Mouse (Mus musculus) 3134 (cell line): ENCODE measurements around the gene Nanos2.
A peak's percentile ranks its signal among the peaks of the same experiment; 100 is the strongest.

Source experiments
- DNase-seq: peaks from one replicate; pipeline ENCODE4 v3.0.0-alpha.2; 2011; ENCODE audit warnings: low spot score; ENCODE audit not compliant: insufficient read length; ENCODE audit errors: extremely low read depth

Nanos2 gene

DNA sequence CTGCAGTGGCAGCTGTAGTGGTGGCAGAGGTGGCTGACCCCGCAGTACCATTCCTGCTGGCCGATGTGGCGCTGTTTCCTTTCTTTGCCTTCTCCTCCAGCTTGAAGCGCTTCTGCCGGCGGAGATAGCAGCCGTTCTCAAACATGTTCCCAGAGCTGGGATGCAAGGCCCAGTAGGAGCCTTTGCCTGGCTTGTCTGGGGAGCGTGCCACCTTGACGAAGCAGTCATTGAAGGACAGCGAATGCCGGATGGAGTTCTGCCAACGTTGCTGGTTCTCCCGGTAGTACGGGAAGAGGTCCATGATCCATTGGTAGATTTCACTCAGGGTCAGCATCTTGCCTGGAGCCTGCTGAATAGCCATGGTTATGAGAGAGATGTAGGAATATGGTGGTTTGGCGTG, 27.3 kb downstream of the Nanos2 start:
- no peak for DNase-seq

DNA sequence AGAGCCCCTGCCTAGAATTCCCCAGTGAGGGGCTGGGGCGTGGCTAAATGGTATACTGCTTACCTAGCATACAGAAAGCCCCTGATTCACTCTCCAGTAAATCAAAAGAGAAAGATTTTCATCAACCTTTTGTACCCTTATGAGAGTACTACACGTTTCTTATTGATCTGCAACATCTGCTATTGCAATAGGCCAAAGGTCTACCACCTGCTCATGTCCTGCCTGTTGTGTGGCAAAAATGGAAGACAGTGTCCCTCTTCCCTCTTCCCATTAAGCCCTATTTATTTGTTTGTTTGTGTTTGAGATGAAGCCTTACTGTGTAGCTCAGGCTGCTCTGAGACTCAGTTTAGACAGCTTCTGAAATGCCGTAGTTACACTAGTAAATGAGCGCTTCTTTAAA, 28.8 kb downstream of the Nanos2 start:
- DNase-seq, result no peak

DNA sequence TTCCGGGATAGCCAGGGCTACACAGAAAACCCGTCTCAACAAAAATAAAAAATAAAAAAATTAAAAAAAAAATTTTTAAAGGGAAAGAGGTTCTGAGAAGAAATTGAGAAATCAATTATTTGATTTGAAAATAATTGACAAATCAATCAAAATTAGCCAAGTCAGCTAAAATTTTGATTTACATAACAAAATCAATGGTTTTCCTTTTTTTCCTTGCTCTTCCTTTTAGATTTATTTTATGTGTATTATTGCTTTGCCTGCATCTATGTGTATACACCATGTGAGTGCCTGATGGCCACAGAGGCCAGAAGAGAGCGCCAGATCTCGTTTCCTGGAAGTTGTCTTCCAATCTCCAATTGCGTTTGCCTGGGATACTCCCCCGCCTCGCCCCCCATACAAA, 30.7 kb downstream of the Nanos2 start:
- DNase-seq, result no peak

DNA sequence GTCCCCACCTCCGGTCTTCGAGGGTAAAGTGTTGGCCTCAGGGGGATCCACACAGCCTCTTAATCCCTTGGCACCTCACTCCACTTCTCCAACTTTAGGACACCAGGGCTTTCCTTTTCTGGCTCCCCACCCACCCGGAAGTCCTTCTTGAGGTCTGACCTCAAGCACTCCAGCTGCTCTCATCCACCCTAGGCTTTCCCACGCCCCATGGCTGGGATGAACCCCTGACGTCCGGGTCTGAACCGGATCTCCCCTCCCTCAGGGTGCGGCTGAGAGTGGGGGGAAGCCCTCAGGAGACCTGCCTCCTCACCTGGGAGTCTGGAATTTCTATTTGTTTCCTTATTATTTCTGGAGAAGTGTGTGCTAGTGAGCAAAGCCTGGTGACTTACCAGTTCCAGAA, 33.8 kb downstream of the Nanos2 start:
- no peak for DNase-seq

DNA sequence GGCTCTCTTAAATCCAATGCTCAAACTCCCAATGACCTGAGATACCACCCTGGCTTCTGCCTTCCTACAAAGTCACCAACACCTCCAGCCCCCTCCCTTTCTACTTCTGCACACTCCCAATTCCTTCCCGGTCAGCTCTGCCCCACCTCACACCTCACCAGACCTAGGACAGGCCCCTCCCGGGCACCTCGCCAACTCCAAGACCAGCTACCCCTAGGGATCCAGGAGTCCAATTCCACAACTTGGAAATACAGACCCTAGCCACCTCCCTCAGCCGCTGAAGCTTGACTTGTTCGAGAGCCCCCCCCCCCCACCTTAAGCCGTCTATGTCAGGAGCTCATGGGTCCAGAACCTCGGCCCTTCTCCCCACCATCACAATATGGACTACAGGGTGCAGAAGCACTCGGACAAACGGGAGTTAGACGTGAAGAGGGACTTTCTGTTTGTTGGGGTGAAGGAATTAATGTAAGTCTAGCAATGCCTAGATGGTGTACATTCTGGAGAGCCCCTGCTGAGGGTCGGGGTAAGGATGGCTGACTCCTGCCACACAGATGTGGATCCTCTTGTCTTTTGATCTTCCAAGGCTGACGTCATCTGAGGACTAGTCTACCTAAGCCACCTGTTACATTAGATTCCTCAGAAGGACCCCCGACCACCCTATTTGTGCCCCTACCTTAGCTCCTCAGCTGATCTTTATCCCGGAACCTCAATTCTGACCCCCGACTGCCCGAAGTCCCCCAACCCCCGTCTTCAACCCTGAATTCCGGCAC, 35.2 kb downstream of the Nanos2 start:
- no peak for DNase-seq

DNA sequence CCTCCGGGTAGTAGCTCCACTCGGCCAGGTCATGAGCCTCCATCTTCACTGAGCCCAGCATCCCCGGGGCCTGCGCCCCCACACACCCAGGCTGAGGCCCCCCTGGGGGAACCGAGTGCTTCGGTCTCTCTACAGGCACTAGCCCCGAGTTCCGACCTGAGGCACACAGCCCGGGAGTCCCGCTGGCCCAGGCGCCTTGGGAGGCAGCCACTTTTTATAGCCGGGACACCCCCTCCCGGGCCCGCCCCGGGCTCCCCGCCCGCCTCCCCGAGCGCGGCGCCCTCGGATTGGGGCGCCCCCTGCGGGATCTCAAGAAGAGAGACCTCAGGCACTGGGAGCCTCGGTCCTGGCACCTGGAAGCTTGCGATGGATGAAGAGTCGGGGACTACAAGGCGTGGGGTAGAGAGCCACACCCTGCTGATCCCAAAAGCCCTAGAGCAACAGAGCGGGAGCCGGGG, 36.2 kb downstream of the Nanos2 start, which contains the start of gene Foxa3:
Foxa3 (minus strand) TSS at position 182 of the 458 bp plus-strand sequence.
- DNase-seq, result peak; percentile 56

DNA sequence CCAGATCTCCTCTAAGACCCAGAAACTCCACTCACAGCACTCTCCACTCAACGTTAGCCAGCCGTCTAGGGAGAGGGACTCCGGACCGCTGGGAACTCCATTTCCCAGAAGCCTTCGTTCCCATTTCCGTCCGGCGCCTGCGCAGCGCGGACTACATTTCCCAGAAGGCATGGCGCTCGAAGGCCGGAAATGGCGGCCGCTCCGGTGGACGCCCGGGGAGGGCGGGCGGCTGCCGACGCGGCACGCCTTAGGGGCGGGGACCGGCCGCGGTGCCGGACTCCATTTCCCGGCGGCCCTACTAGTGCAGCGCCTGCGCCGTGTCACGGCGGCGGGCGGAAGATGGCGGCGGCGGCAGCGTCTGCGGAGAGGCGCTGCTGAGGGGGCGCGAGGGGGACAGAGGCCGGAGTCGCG, 36.9 kb downstream of the Nanos2 start, which contains the start of gene Sympk:
Sympk (plus strand) TSS at position 282 of the 411 bp plus-strand sequence.
- peak; percentile 94 for DNase-seq

DNA sequence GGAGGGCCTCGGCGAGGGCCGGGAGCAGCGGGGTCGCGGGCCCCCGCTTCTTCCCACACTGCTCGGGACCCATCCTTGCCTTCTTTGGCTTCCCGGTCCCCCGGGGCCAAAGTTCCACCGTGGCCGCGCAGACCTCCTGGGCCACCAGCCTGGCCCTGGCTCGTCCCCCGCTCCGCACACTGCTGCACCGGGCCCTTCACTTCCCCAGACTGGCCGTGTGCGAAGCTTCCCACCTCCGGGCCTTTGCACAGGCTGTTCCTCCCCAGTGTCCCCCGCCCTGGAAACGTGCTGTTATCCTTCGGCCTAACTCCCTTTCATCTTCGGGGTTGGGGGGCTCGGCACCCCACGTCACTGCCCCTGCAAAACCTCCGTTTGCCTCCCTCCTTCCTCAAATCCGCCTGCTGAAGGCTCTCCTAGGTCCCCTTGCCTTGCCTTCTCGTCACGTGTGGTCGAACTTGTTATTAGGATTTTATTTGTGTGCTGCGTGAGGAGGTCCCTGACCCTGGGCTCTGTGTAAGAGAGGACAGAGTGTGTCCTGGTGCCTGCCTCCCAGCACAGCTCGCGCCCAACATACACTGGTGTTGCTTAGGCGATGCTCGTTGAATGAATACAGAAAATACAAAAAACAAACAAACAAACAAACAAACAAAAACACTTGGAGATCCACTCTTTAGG, 37.5 kb downstream of the Nanos2 start:
- peak; percentile 45 for DNase-seq

DNA sequence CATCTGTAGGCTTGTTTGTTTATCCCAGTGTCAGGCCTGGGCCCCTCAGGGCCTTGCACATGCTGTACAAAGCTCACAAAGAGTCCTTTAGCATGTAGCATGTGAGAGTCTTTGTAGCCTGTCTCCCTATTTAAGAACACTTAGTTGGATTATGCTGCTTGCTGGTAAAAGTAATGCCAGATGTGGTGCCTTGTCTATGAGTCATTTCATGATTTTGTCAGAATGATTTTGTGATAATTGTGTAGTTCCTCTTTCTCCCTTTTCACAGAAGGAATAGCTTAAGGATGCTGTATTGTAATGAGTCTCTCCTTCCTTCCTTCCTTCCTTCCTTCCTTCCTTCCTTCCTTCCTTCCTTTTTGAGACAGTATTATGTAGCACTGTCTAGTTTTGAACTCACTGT, 40.9 kb downstream of the Nanos2 start:
- no peak for DNase-seq

DNA sequence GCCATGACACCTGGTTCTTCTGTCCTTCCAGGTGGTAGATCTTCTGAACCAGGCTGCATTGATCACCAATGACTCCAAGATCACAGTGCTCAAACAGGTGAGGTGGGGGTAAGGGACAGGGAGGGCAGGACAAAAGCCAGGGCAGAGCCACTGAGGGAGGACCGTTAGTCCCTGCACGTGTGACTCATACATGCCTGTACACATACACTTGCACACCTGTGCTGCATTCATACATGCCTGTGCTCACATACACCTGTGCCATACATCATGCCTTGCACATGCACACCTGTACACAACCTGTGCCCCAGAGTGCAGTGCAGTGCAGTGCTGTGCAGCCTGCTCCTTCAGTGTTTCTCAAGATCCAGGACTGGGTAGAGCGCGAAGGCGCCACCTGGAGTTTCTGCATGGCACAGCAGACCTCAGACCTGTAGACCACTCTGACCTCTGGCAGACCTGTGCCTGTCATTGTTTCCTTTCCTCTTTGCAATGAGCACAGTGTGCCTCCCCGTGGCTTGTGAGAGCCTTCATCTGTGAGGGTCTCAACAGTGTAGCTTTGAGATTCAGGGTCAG, 42.0 kb downstream of the Nanos2 start:
- DNase-seq, result no peak

DNA sequence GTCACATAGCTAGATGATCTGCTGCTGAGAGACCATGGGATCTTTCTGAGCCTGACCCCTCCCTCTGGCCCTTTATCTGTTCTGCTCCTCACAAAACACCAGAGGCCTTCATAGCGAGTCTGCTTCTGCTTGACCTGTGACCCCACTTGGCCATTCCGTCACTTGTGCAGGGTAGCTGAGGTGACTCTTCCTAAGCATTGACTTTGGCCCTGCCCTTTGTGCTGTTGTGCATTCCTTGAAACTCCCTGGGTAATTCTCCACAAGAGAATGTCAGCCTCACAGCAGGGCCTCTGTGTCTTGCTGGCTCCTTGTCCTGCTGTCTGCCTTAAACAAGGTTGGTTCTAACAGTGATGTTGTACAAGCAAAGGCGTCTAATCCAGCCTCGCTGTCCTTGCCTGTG, 44.4 kb downstream of the Nanos2 start:
- DNase-seq, result no peak
